Mouse (Mus musculus) embryonic facial prominence, embryonic 13.5 days (tissue): ENCODE data around the gene Sync. TPM values are rescaled to one million over a fixed set of nuclear protein-coding genes. Genes with fewer than 3 reads are reported as not detected.

ENCODE experiments used
- ATAC-seq: fragments of 200-750 bp; cut with Nextera tagmentation; 2 replicates; pipeline ENCODE4 v1.8.0; 2017; ENCODE audit warnings: low read depth; ENCODE audit not compliant: insufficient number of reproducible peaks, insufficient read depth, low FRiP score, low TSS enrichment
- H3K27ac ChIP-seq: fragments of 300-500 bp; sonication (generic); 2 replicates; pipeline ENCODE4 v1.5.1; 2015; ENCODE audit warnings: moderate library complexity, mild to moderate bottlenecking, inconsistent platforms
- H3K27me3 ChIP-seq: fragments of 300-500 bp; sonication (generic); 2 replicates; pipeline ENCODE4 v1.6.1; 2015; ENCODE audit warnings: mild to moderate bottlenecking, inconsistent platforms
- H3K36me3 ChIP-seq: fragments of 300-500 bp; sonication (generic); 2 replicates; pipeline ENCODE4 v1.6.1; 2015; ENCODE audit warnings: mild to moderate bottlenecking, inconsistent platforms
- H3K4me1 ChIP-seq: fragments of 300-500 bp; sonication (generic); 2 replicates; pipeline ENCODE4 v1.6.1; 2015; ENCODE audit warnings: inconsistent platforms
- H3K4me2 ChIP-seq: fragments of 300-500 bp; sonication (generic); 2 replicates; pipeline ENCODE4 v1.6.1; 2015; ENCODE audit warnings: moderate library complexity, mild to moderate bottlenecking, inconsistent platforms
- H3K4me3 ChIP-seq: fragments of 300-500 bp; sonication (generic); 2 replicates; pipeline ENCODE4 v1.5.1; 2015; ENCODE audit warnings: mild to moderate bottlenecking, inconsistent platforms
- H3K9ac ChIP-seq: fragments of 300-500 bp; sonication (generic); 2 replicates; pipeline ENCODE4 v1.6.1; 2015; ENCODE audit warnings: mild to moderate bottlenecking, inconsistent platforms
- H3K9me3 ChIP-seq: fragments of 300-500 bp; sonication (generic); 2 replicates; pipeline ENCODE4 v1.6.1; 2016; ENCODE audit warnings: inconsistent platforms
- WGBS: fragments of 180-500 bp; shearing (Covaris S2); methylation state at CpG from one replicate; pipeline ENCODE4 v1.1.7; 2015; ENCODE audit warnings: mixed read lengths; 5-methylcytosine and 5-hydroxymethylcytosine counted together
- polyA plus RNA-seq: library from polyadenylated mRNA; unstranded; fragments of >200 nt; fragmentation: Nextera tagmentation; extraction: Ambion mirVana; gene quantifications from 2 replicates; pipeline ENCODE4 v1.2.1, GENCODE M21; 2015

Sync gene
- 0.96 and 1.2 TPM in 2 replicates for polyA plus RNA-seq

DNA sequence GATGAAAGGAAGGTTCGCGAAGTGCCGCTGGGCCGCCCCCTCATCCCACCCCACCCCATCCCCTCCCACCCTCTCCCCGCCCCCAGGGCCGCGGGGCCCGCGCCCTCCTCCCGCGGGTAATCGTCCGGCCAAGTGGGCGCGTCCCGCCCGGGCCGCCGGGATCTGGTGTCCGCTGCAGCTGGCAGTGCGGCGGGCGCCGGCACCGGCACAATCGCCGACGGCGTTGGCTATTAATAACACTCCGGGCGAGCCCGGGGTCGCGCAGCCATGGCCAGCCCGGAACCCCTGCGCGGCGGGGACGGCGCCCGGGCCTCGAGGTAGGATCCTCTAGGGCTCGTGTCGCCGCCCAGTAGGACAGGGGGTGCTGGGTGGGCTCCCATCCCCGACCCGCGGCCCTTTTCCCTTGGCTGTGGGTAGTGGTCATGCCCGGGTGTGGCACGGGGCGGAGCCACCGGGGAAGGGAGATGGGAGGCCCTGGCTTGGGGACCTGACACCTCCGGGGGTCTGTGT is at the start of gene Sync:
Gene Sync (plus strand): TSS at position 146 of the 510 bp plus-strand sequence.
- 2% methylated on average over 36 of the region's 53 CpGs for WGBS
- H3K27me3 ChIP-seq = peaks cover 32% of the 10 kb centered on the region

DNA sequence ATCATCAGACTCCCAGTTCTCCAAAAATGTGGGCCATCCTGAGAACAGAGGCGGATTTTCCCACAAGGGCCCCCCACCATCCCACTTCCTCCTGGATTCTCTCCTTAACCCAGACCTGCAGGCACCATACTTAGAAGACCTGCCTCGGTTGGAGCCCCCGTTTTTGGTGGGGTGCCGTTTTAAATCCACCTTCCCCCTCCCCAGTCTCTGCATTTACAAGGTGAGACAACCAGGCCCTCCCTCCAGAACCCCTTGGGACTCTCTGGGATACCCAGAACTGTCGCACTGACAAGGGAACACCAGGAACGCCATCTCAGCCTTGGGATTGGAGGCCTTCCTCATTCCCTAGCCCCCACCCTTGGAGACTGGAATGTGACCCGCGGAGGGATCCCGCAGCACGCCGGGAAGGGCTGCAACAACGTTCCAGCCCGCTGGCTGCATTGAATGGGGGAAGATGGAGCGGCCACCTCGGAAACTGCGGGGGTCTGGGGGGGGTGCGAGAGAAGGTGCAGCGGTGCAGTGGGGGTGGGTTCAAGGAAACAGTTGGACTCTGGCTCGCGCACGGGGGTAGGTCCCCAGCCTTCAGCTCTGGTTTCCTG is 49.5 kb upstream of the Sync start:
- WGBS = 5% methylated on average over 21 of the region's 21 CpGs
- H3K4me2 ChIP-seq = peak overlapping the region; percentile 89
- H3K27me3 ChIP-seq = no peaks in the 10 kb centered on the region
- H3K9ac ChIP-seq = peak overlapping the region; percentile 82
- no peak for ATAC-seq
- H3K27ac ChIP-seq = no peak overlapping the region
- peak overlapping the region; percentile 79 for H3K4me3 ChIP-seq
- no peaks in the 10 kb centered on the region for H3K36me3 ChIP-seq
- no peaks in the 10 kb centered on the region for H3K9me3 ChIP-seq
- peaks cover 46% of the 10 kb centered on the region for H3K4me1 ChIP-seq

More for the DNA sequence above, at the start of gene Sync:
- Histone ChIP-seq H3K27ac (no peak within 1 kb of the TSS; the same call in 1 of the 2 replicates), H3K4me1 (peaks cover 23% of the 10 kb centered on the region), H3K9ac (peak within 1 kb of the TSS; percentile 69), H3K4me2 (peak within 1 kb of the TSS; percentile 96), H3K9me3 (no peaks in the 10 kb centered on the region), H3K36me3 (no peaks in the 10 kb centered on the region), H3K4me3 (peak within 1 kb of the TSS; percentile 52)
- no peak for ATAC-seq

DNA sequence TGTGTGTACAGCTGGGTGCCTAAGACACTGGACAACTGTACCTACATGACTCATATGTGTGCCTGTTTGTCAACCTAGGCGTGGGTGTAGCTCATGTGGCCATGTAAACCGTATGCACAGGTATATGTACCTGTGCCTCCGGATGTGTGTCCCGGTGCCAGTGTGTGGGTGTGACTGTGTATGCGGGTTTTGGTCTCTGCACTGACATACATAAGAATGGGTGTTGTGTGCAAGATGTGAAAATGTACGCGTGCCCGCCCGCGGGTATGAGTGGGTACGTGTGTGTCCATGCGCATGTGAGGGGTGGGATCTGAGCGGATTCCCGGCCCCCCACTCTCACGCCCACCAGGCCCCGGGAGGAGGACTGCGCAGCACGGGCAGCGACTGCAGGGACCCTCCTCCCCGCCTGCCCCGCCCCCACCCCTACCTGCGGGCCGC is 48.8 kb upstream of the Sync start:
- H3K27ac ChIP-seq = peak overlapping the region; percentile 55; the same call in 1 of the 2 replicates
- H3K4me2 ChIP-seq = peak overlapping the region; percentile 89
- peak overlapping the region; percentile 82 for H3K9ac ChIP-seq
- H3K4me1 ChIP-seq = peaks cover 47% of the 10 kb centered on the region
- H3K36me3 ChIP-seq = no peaks in the 10 kb centered on the region
- H3K4me3 ChIP-seq = peak overlapping the region; percentile 79
- ATAC-seq = 0 out of 2 replicates have a peak, but pooled peaks have one; percentile 12
- under 1% methylated on average over 23 of the region's 23 CpGs for WGBS
- H3K27me3 ChIP-seq = no peaks in the 10 kb centered on the region
- H3K9me3 ChIP-seq = no peaks in the 10 kb centered on the region

DNA sequence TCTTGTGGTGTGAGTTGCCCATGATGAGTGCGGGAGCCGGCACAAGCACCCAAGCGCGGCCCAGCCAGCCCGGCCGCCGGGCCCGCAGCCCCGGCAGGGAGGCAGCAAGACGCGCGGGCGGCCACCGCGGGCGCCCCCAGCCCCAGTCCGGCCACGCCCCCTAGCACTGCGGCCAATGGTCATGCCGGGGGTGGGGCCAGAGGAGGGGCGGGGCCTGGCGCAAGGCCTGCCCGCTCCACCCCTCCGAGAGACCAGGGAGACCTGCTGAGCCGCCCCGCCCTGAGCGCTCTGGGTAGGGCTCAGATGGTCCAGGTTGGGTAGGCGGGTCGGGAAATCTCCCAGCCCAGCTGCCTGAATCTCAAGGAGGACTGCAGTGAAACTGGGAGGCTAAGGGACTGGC is 48.3 kb upstream of the Sync start:
- WGBS = under 1% methylated on average over 29 of the region's 29 CpGs
- no peaks in the 10 kb centered on the region for H3K27me3 ChIP-seq
- no peaks in the 10 kb centered on the region for H3K9me3 ChIP-seq
- H3K36me3 ChIP-seq = no peaks in the 10 kb centered on the region
- peak overlapping the region; percentile 89 for H3K4me2 ChIP-seq
- H3K4me3 ChIP-seq = peak overlapping the region; percentile 79
- peak; percentile 81 for ATAC-seq
- H3K9ac ChIP-seq = peak overlapping the region; percentile 82
- peaks cover 47% of the 10 kb centered on the region for H3K4me1 ChIP-seq
- H3K27ac ChIP-seq = peak overlapping the region; percentile 55

DNA sequence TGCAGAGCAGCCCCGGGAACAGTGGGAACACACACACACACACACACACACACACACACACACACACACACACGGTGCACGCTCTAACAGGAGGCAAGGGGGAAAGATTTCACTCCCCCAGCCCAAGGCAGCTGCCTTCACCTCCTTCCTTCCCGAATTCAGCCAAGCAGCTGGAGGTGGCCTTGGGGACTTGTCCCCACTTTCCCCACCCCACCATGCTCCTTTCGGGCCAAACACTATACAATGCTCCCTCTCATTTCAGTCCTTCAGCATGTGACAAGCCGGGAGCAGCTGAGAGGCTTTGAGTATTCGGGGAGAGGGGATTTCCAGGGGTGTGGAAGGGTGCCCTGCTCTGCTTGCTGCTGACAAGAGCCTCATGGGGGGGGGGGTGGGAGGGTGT is 45.5 kb upstream of the Sync start:
- Histone ChIP-seq H3K36me3 (no peaks in the 10 kb centered on the region), H3K4me2 (no peak overlapping the region; the same call in 1 of the 2 replicates), H3K27ac (peak overlapping the region; percentile 66), H3K4me3 (no peak overlapping the region), H3K9me3 (no peaks in the 10 kb centered on the region), H3K4me1 (peaks cover 38% of the 10 kb centered on the region), H3K27me3 (peaks cover 24% of the 10 kb centered on the region), H3K9ac (no peak overlapping the region)
- WGBS = 22% methylated on average over 7 of the region's 7 CpGs
- no peak for ATAC-seq

DNA sequence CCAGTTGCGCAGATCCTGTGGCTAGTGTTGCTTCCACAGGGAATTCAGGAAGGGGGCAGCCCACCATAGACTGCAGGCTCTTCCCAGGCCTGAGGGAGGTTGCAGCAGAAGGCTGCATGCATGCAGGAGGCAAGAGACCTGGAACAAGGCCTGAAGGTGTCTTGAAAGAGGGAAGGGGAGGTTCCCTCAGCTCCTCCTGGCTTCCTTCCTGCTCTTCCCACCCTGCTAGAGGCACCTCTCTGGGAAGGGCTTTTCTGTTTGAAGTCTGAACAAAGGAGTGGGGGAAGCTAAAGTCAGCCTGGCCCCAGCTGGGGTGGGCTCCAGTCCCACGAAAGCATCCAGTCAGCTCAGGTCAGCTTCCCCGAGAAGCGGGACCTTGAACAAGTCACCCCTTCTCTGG is 45.1 kb upstream of the Sync start:
- 24% methylated on average over 4 of the region's 4 CpGs for WGBS
- peak overlapping the region; percentile 8; the same call in 1 of the 2 replicates for H3K9ac ChIP-seq
- peaks cover 28% of the 10 kb centered on the region for H3K27me3 ChIP-seq

DNA sequence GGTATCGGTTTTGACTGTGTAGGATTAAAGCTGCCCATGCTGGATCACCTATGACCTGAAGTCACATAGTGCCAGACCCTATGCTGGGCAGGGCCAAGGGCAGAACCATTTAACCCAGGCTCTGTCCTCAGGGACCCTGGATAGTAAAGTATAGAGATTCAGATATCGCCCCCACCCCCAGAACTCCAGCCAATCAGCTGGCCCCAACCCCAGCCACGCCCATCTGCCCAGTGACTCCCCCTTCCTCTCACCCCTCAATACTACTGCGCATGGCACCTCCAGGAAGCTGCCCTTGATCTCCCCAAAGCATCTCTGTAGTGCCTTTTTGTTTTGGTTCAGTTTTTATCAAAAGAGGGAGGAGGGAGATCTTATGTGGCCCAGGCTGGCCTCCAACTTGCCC is 44.7 kb upstream of the Sync start:
- Histone ChIP-seq H3K4me3 (no peak overlapping the region), H3K27ac (peak overlapping the region; percentile 66), H3K27me3 (peaks cover 33% of the 10 kb centered on the region), H3K4me2 (peak overlapping the region; percentile 14; the same call in 1 of the 2 replicates), H3K4me1 (peaks cover 37% of the 10 kb centered on the region), H3K36me3 (no peaks in the 10 kb centered on the region), H3K9ac (peak overlapping the region; percentile 8; the same call in 1 of the 2 replicates), H3K9me3 (no peaks in the 10 kb centered on the region)
- 35% methylated on average over 4 of the region's 4 CpGs for WGBS
- no peak for ATAC-seq

More for the DNA sequence above, 45.1 kb upstream of the Sync start:
- H3K4me1 ChIP-seq = peaks cover 37% of the 10 kb centered on the region
- ATAC-seq = no peak
- no peak overlapping the region for H3K4me3 ChIP-seq
- H3K36me3 ChIP-seq = no peaks in the 10 kb centered on the region
- no peaks in the 10 kb centered on the region for H3K9me3 ChIP-seq
- H3K4me2 ChIP-seq = peak overlapping the region; percentile 14
- H3K27ac ChIP-seq = peak overlapping the region; percentile 66

DNA sequence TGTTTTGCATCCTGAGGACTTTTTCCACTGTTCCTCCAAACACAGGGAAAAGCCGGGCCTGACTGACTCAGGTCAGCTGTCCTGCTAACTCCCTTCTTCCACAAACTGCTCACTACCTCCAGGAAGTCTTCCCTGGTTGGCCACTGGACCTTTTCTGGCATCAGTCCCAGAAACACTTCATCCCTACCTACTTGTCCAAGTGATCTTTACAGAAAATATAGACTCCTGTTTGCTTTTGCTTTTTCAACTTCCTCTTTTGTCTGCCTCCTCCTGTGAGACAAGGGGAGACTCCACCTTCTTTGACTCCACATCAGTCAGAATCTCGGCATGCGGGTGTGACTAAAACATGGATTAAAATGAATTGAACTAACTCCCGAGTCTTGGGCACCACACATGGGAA is 42.6 kb upstream of the Sync start:
- no peak overlapping the region for H3K9ac ChIP-seq
- 52% methylated on average over 4 of the region's 4 CpGs for WGBS
- no peaks in the 10 kb centered on the region for H3K9me3 ChIP-seq
- H3K36me3 ChIP-seq = no peaks in the 10 kb centered on the region
- no peak overlapping the region for H3K27ac ChIP-seq
- no peak overlapping the region for H3K4me3 ChIP-seq
- H3K4me1 ChIP-seq = peaks cover 39% of the 10 kb centered on the region
- no peak for ATAC-seq
- peaks cover 52% of the 10 kb centered on the region for H3K27me3 ChIP-seq
- no peak overlapping the region for H3K4me2 ChIP-seq

DNA sequence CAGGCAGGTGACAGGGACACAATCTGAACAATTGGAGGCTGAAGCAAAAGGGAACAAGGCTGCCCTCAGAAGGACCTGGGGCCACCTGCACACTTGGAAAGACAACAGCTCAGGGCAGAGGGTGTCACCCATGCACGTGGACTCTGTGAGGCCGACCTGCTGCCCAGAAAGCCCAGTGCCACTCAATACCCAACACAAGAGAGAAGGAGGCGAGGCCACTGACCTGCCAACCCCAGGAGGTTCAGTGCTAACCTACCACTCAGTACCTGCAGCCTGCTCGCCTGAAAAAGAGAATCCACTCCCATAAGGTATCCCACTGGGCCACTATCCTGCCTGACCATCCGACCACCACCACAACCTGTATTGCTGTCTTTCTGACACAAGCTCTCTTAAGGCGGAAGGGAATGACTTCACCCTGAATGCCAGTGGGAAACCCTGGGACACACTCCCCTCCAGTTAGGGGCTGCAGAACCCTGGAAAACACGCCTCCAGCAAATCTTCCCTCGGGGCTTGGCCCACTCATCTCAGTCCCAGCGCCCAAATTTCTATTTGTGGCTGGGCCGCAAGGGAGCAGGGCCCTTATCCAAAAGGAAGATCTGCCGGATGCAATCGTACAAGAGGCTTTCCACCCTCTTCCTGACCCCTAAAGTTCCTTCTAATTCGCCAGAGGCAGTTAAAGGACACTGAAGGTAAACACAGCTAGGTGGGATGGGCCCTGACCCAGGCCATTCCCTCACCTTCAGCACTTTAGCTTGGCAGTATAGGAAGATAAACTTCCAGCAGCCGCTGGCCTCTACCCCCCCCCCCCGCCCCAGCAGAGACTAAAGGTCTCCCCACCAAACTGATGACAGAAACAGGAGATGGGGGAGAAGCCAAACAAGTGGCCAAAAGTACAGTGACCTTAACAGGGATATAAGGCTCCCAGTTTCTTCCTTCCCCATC is 40.8 kb upstream of the Sync start:
- Histone ChIP-seq H3K4me1 (peaks cover 48% of the 10 kb centered on the region), H3K36me3 (no peaks in the 10 kb centered on the region), H3K9ac (no peak overlapping the region), H3K9me3 (no peaks in the 10 kb centered on the region), H3K27me3 (peaks cover 70% of the 10 kb centered on the region), H3K4me2 (peak overlapping the region; percentile 94), H3K4me3 (no peak overlapping the region; the same call in 1 of the 2 replicates), H3K27ac (no peak overlapping the region)
- 36% methylated on average over 15 of the region's 15 CpGs for WGBS
- no peak for ATAC-seq

DNA sequence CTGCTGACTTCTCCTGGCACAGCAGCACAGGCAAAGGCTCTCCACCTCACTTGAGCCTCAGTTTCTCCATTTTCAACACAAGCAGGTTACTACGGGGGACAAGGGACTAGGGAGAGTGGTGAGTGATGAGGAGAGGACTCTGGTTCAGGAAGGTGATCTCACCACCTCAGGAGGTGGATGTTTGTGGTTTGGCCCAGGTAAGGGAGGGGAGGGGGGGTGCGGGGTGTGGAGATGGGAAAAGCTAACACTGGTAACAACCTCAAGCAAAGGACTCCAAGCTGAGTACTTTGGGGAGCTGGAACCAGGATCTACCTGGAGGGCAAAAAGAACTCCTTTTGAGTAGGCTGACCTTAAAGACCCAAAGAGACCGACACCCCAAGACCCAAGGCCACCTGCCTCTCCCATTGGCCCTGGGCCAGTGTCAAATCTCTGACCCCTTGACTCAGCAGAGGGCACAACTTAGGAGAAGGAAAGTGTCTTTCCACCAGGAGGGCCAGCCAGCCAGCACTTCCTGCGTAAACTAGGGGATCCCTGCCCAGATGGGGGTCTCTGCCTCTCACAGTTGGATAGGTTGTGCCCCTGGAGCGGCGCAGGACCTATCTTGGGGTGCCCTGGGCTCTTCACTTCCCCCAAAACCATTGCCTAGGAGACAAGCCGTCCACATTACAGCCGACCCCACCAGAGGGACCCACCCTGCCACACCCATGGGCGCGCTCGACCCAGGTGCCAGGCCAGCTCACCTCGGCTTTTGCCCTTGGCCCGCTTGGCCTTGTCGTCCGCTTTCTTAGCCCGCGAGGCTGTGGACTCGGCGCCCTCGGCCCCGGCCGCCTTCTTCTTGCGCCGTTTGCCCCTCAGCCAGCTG is 39.8 kb upstream of the Sync start:
- Histone ChIP-seq H3K27me3 (peaks cover 76% of the 10 kb centered on the region), H3K4me1 (peaks cover 40% of the 10 kb centered on the region), H3K9ac (peak overlapping the region; percentile 76), H3K9me3 (no peaks in the 10 kb centered on the region), H3K27ac (no peak overlapping the region), H3K4me3 (peak overlapping the region; percentile 63), H3K36me3 (no peaks in the 10 kb centered on the region), H3K4me2 (peak overlapping the region; percentile 94)
- WGBS = 8% methylated on average over 24 of the region's 24 CpGs
- ATAC-seq = no peak
